Mouse (Mus musculus) lung, postnatal 0 days (tissue): ENCODE measurements around the gene Mmaa. TPM values are rescaled to one million over a fixed set of nuclear protein-coding genes. Genes with fewer than 3 reads are reported as not detected.

ENCODE experiments used
- ATAC-seq: fragments of 200-750 bp; cut with Nextera tagmentation; 2 replicates; pipeline ENCODE4 v1.8.0; 2017; ENCODE audit warnings: moderate library complexity
- DNase-seq: peaks from one replicate; pipeline ENCODE4 v3.0.0-alpha.2; 2016; ENCODE audit warnings: low spot score
- H3K27ac ChIP-seq: fragments of 300-500 bp; sonication (generic); 2 replicates; pipeline ENCODE4 v1.5.1; 2014; ENCODE audit warnings: antibody characterized with exemption, mild to moderate bottlenecking, low read length, mixed read lengths
- H3K27me3 ChIP-seq: fragments of 300-500 bp; sonication (generic); replicated peaks from 2 replicates; pipeline ENCODE4 v1.6.1; 2014; ENCODE audit warnings: low read length, mixed read lengths; ENCODE audit not compliant: insufficient read depth
- H3K36me3 ChIP-seq: fragments of 300-500 bp; sonication (generic); 2 replicates; pipeline ENCODE4 v1.6.1; 2014; ENCODE audit warnings: low read length, mixed read lengths; ENCODE audit not compliant: insufficient read depth
- H3K4me1 ChIP-seq: fragments of 300-500 bp; sonication (generic); 2 replicates; pipeline ENCODE4 v1.6.1; 2014; ENCODE audit warnings: antibody characterized with exemption, low read depth, low read length, mixed read lengths; ENCODE audit not compliant: insufficient read depth
- H3K4me2 ChIP-seq: fragments of 300-500 bp; sonication (generic); replicated peaks from 2 replicates; pipeline ENCODE4 v1.6.1; 2014; ENCODE audit warnings: low read depth, mild to moderate bottlenecking, low read length, moderate library complexity, mixed read lengths
- H3K4me3 ChIP-seq: fragments of 300-500 bp; sonication (generic); 2 replicates; pipeline ENCODE4 v1.5.1; 2014; ENCODE audit warnings: low read depth, low read length
- H3K9ac ChIP-seq: fragments of 300-500 bp; sonication (generic); replicated peaks from 2 replicates; pipeline ENCODE4 v1.6.1; 2014; ENCODE audit warnings: low read depth, mild to moderate bottlenecking
- H3K9me3 ChIP-seq: fragments of 300-500 bp; sonication (generic); 2 replicates; pipeline ENCODE4 v1.6.1; 2016; ENCODE audit warnings: low read length, mixed read lengths
- CTCF ChIP-seq: IDR thresholded peaks from 2 replicates; pipeline ENCODE4 v1.5.1; 2016; ENCODE audit warnings: antibody characterized with exemption, mild to moderate bottlenecking
- EP300 ChIP-seq: IDR thresholded peaks from 2 replicates; pipeline ENCODE4 v1.6.1; 2016; ENCODE audit warnings: antibody characterized with exemption, mild to moderate bottlenecking, control low read depth
- WGBS: fragments of 180-500 bp; shearing (Covaris S2); extraction: QIAGEN DNeasy Blood & Tissue Kit; methylation state at CpG from one replicate; pipeline ENCODE4 v1.1.7; 2014; 5-methylcytosine and 5-hydroxymethylcytosine counted together
- polyA plus RNA-seq: library from polyadenylated mRNA; unstranded; fragments of >200 nt; fragmentation: Nextera tagmentation; extraction: Ambion mirVana; gene quantifications from 2 replicates; pipeline ENCODE4 v1.2.1, GENCODE M21; 2015

Mmaa gene
- polyA plus RNA-seq, 1 experiment from 2014 or later: 7.9 TPM

DNA sequence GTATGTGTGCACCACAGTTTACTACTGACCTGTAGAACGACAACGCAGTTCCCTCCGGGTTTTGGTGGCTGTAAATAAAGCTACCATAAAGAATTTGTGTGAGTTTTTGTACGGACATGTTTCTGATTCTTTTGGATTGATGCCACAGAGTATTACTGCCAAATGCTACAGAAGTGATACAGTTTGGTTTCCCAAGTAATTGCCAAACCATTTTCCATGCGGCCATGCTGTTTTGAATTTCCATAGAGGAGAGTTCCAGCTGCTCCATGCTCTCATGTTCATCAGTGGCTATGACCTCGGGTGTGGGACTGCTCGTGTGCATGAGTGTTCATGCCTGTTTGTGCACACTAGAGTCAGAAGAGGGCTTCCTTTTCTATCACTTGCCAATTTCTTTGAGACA is 54.7 kb downstream of the Mmaa start:
- Histone ChIP-seq H3K9me3 (no peaks in the 10 kb centered on the region), H3K4me2 (no peak overlapping the region), H3K9ac (no peak overlapping the region), H3K27ac (no peak overlapping the region), H3K4me3 (no peak overlapping the region), H3K4me1 (no peaks in the 10 kb centered on the region), H3K36me3 (no peaks in the 10 kb centered on the region), H3K27me3 (no peaks in the 10 kb centered on the region)
- DNase-seq (no peak), ATAC-seq (no peak)
- TF ChIP-seq CTCF (no peak), EP300 (no peak)
- 72% methylated on average over 7 of the region's 7 CpGs for WGBS

DNA sequence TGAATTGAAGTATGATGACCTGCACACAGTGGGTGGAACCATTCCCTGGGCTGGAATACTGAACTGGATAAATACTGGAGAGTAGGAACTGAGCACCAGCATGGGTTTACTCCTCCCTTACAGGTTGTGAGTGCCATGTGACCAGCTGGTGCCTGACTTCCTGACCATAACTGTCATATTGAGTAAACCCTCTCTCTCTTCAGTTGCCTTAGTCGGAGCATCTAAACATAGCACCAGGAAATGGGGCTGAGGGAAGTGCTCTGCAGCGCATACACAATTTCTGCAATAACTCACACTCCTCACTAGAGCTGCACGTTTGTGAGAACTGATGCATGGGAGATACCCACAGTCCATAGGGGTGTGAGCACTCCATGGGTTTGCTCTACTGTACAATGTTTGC is 55.4 kb downstream of the Mmaa start:
- ATAC-seq (no peak), DNase-seq (no peak)
- no peak overlapping the region for H3K27ac ChIP-seq
- TF ChIP-seq CTCF: no peak
- TF ChIP-seq EP300: no peak
- H3K9me3 ChIP-seq: no peaks in the 10 kb centered on the region
- no peak overlapping the region for H3K4me2 ChIP-seq
- H3K4me1 ChIP-seq: no peaks in the 10 kb centered on the region
- no peak overlapping the region for H3K4me3 ChIP-seq
- H3K9ac ChIP-seq: no peak overlapping the region
- WGBS: 53% methylated on average over 3 of the region's 3 CpGs
- H3K27me3 ChIP-seq: no peaks in the 10 kb centered on the region
- H3K36me3 ChIP-seq: no peaks in the 10 kb centered on the region

DNA sequence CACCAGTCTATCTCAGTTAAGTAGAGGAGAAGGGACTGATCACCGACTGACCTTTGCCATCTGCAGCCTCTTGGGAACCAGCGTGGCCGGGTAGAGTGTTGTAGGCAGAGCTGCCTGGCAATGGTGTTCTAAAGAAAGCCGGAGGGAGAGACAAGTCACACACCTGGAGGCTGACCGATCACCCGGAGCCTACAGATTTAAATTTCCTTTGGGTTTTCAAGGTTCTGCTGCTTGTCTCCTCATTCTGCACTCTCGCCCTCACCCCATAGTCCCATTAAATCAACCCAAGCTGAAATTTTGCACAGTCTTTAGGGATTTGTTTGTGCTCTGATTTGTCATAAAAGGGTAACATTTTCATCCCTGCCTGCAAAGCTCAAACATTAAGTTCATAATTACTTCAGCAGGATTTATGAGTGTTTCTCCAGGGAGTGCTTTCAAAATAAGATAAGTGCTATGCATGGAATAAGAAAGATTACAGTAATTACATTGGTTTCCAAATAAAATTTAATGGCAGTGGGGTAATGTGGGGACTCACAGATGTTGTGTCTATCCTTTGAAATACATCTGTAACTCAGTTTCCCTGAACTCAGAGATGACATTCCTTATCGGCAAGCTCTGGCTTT is 65.4 kb downstream of the Mmaa start:
- no peak for TF ChIP-seq EP300
- no peak for TF ChIP-seq CTCF

DNA sequence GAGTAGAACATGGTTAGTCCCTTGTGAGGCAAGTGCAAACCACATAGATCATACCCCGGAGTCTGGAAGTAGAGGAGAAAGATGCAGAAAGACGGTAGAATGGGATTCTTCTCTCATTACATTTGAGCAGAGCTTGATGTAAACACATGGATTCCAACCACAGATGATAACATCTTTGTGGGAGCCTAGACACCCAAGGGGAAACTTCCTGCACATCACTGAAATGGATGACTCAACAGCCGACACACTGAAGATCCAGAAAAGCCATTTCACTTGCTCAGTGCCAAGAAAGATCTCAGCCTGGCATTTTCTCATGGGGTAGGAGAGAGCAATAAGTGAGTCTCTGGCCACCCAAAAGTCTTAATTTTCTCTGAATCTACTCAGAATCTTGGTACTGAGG is 66.8 kb downstream of the Mmaa start:
- H3K4me2 ChIP-seq: no peak overlapping the region
- TF ChIP-seq CTCF: no peak
- TF ChIP-seq EP300: no peak
- no peaks in the 10 kb centered on the region for H3K9me3 ChIP-seq
- H3K36me3 ChIP-seq: no peaks in the 10 kb centered on the region
- H3K9ac ChIP-seq: no peak overlapping the region
- H3K27ac ChIP-seq: no peak overlapping the region
- H3K4me1 ChIP-seq: no peaks in the 10 kb centered on the region
- DNase-seq (no peak), ATAC-seq (no peak)
- WGBS: 83% methylated on average over 3 of the region's 3 CpGs
- no peaks in the 10 kb centered on the region for H3K27me3 ChIP-seq
- no peak overlapping the region for H3K4me3 ChIP-seq

More for the DNA sequence above, 65.4 kb downstream of the Mmaa start:
- H3K4me3 ChIP-seq: no peak overlapping the region
- no peak for DNase-seq
- no peak overlapping the region for H3K9ac ChIP-seq
- no peaks in the 10 kb centered on the region for H3K9me3 ChIP-seq
- no peak overlapping the region for H3K27ac ChIP-seq
- no peaks in the 10 kb centered on the region for H3K27me3 ChIP-seq
- no peaks in the 10 kb centered on the region for H3K36me3 ChIP-seq
- 82% methylated on average over 8 of the region's 8 CpGs for WGBS
- no peak overlapping the region for H3K4me2 ChIP-seq
- no peaks in the 10 kb centered on the region for H3K4me1 ChIP-seq
- ATAC-seq: no peak

DNA sequence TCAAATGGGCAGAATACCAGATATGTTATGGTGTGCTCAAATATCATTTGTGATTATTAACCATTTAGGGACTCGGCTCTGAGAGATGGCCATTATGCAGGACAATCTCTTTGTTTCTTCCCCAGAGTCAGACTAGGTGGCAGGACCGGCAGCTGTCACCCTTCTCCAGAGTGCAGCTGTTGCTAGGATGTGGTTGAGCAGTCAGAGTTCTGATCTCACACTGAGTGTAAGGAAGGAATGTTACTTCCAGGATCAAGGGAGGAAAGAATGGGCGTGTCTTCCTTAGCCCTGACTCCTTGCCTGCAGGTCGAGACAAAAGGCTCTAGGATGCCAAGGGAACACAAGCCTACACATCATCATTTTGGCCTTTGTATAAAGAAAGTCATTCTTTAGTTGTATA is 67.5 kb downstream of the Mmaa start:
- H3K36me3 ChIP-seq: no peaks in the 10 kb centered on the region
- TF ChIP-seq CTCF (no peak), EP300 (no peak)
- no peak for ATAC-seq
- no peak overlapping the region for H3K4me3 ChIP-seq
- no peak for DNase-seq
- H3K9me3 ChIP-seq: no peaks in the 10 kb centered on the region
- no peak overlapping the region for H3K27ac ChIP-seq
- H3K4me2 ChIP-seq: no peak overlapping the region
- H3K9ac ChIP-seq: no peak overlapping the region
- H3K4me1 ChIP-seq: no peaks in the 10 kb centered on the region
- no peaks in the 10 kb centered on the region for H3K27me3 ChIP-seq
- WGBS: 75% methylated on average over 4 of the region's 4 CpGs

DNA sequence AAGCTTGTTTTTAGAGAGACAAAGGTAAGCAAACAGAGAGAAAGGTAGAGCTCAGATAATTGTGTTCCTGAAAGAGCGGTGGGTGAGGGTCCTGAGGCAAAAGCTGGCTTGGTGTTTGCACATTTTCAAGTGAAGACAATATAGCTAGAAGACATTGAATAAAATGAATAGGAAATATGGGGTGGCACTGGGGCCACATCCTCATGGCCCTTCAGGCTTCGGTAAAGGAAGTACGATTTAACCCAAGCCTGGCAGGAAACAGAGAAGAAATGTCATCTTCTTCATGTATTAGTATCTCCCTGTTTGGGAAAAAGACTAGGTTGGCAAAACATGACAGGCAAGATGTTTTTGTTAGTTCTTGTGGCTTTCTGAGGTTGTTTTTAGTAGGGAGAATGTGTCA is 68.7 kb downstream of the Mmaa start:
- no peak for DNase-seq
- 78% methylated on average over 3 of the region's 3 CpGs for WGBS
- TF ChIP-seq CTCF (no peak), EP300 (no peak)

DNA sequence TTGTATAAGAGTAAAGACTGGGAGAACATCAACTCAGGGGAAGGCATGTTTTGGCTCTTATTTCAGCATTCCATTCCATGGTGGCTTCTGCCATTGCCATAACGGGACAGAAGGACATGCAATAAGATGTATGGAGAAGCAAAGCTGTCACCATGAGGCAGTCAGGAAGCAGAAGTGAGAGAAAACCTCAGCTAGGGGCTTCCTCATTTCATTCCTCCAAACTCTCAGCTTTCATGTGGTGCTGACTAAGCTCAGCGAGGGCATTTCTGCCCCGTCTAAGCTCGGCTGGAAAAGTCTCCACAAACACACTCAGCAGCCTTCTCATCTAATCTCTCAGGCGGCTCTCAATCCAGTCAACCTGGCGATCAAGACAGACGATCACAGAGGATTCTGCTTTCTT is 69.2 kb downstream of the Mmaa start:
- 48% methylated on average over 7 of the region's 7 CpGs for WGBS
- ATAC-seq: no peak
- no peak for DNase-seq

More for the DNA sequence above, 68.7 kb downstream of the Mmaa start:
- Histone ChIP-seq H3K27me3 (no peaks in the 10 kb centered on the region), H3K4me2 (no peak overlapping the region), H3K27ac (no peak overlapping the region), H3K9ac (no peak overlapping the region), H3K4me3 (no peak overlapping the region), H3K36me3 (no peaks in the 10 kb centered on the region), H3K4me1 (no peaks in the 10 kb centered on the region), H3K9me3 (no peaks in the 10 kb centered on the region)
- no peak for ATAC-seq

More for the DNA sequence above, 69.2 kb downstream of the Mmaa start:
- no peaks in the 10 kb centered on the region for H3K36me3 ChIP-seq
- no peak overlapping the region for H3K4me3 ChIP-seq
- no peaks in the 10 kb centered on the region for H3K9me3 ChIP-seq
- TF ChIP-seq CTCF (no peak), EP300 (no peak)
- no peaks in the 10 kb centered on the region for H3K27me3 ChIP-seq
- no peaks in the 10 kb centered on the region for H3K4me1 ChIP-seq
- H3K27ac ChIP-seq: no peak overlapping the region
- no peak overlapping the region for H3K9ac ChIP-seq
- H3K4me2 ChIP-seq: no peak overlapping the region
